Mouse (Mus musculus) left cerebral cortex, adult 9 months (tissue): ENCODE data around the gene Chid1.

Experiments
- DNase-seq, 2 experiments: peaks; one replicate each; pipeline ENCODE4 v3.0.0; 2022; ENCODE audit warnings: low spot score in 2 of 2

The Chid1 gene

GRCm38 (mm10) chr7:141558946-141559345, 19.3 kb upstream of the Chid1 start:
- DNase-seq, result no peak

GRCm38 (mm10) chr7:141558329-141558776, 18.7 kb upstream of the Chid1 start:
- DNase-seq, result no peak

- DNase-seq, result no peak
These were observed 10.8 kb upstream of the Chid1 start for GRCm38 (mm10) chr7:141550464-141550863.

- no peak for DNase-seq
These were observed 9.9 kb upstream of the Chid1 start for GRCm38 (mm10) chr7:141549432-141550061.

GRCm38 (mm10) chr7:141544654-141545053, 5.0 kb upstream of the Chid1 start:
- no peak for DNase-seq

- DNase-seq, result no peak
These were observed 2.9 kb upstream of the Chid1 start for GRCm38 (mm10) chr7:141542588-141542987.

GRCm38 (mm10) chr7:141541681-141542080, 2.0 kb upstream of the Chid1 start:
- DNase-seq, result no peak

- peak; percentile 76 to 88 for DNase-seq
These were observed 840 bp upstream of the Chid1 start for GRCm38 (mm10) chr7:141540312-141541081.

GRCm38 (mm10) chr7:141538852-141539555, 653 bp downstream of the Chid1 start:
- DNase-seq, result no peak

- DNase-seq, result no peak
These were observed 4.1 kb downstream of the Chid1 start for GRCm38 (mm10) chr7:141535570-141535969.

GRCm38 (mm10) chr7:141525580-141525925, 14.1 kb downstream of the Chid1 start:
- DNase-seq, result no peak

- peak; percentile 62 to 86 for DNase-seq
These were observed 14.7 kb downstream of the Chid1 start for GRCm38 (mm10) chr7:141524760-141525579.

- DNase-seq, result no peak
These were observed 15.4 kb downstream of the Chid1 start for GRCm38 (mm10) chr7:141524271-141524670.

GRCm38 (mm10) chr7:141523007-141523406, 16.6 kb downstream of the Chid1 start:
- DNase-seq, result no peak

- DNase-seq, result no peak
These were observed 19.9 kb downstream of the Chid1 start for GRCm38 (mm10) chr7:141519795-141520194.

- DNase-seq, result no peak
These were observed 20.7 kb downstream of the Chid1 start for GRCm38 (mm10) chr7:141518926-141519325.

- no peak for DNase-seq
These were observed 21.4 kb downstream of the Chid1 start for GRCm38 (mm10) chr7:141518296-141518695.

GRCm38 (mm10) chr7:141517638-141518037, 22.0 kb downstream of the Chid1 start:
- DNase-seq, result no peak

- no peak for DNase-seq
These were observed 28.9 kb downstream of the Chid1 start for GRCm38 (mm10) chr7:141510681-141511191.

- no peak for DNase-seq
These were observed 29.5 kb downstream of the Chid1 start for GRCm38 (mm10) chr7:141510196-141510595.

- DNase-seq, result no peak
These were observed 31.5 kb downstream of the Chid1 start for GRCm38 (mm10) chr7:141508160-141508559.

GRCm38 (mm10) chr7:141506278-141506677, 33.4 kb downstream of the Chid1 start:
- DNase-seq, result no peak
